Mouse (Mus musculus) gastrocnemius, postnatal 36 days (tissue): ENCODE results near the gene Alkbh1. TPM values are rescaled to one million over a fixed set of nuclear protein-coding genes. Genes with fewer than 3 reads are reported as not detected.

Experiments used
- DNase-seq, 2 experiments: peaks; one replicate each; pipeline ENCODE4 v3.0.0; 2022
- intact Hi-C: fragments of 180-260 bp; cut with DNase I; formaldehyde crosslinking; loops from one replicate; pipeline ENCODE4 v1.15.1; 2025
- total RNA-seq, 2 experiments: library from RNA; stranded (reverse); gene quantifications; 2 replicates each; pipeline ENCODE4 v1.2.3; 2021

Gene Alkbh1
- total RNA-seq, 2 experiments from 2014 or later: 3.5 to 6.7 TPM

DNA sequence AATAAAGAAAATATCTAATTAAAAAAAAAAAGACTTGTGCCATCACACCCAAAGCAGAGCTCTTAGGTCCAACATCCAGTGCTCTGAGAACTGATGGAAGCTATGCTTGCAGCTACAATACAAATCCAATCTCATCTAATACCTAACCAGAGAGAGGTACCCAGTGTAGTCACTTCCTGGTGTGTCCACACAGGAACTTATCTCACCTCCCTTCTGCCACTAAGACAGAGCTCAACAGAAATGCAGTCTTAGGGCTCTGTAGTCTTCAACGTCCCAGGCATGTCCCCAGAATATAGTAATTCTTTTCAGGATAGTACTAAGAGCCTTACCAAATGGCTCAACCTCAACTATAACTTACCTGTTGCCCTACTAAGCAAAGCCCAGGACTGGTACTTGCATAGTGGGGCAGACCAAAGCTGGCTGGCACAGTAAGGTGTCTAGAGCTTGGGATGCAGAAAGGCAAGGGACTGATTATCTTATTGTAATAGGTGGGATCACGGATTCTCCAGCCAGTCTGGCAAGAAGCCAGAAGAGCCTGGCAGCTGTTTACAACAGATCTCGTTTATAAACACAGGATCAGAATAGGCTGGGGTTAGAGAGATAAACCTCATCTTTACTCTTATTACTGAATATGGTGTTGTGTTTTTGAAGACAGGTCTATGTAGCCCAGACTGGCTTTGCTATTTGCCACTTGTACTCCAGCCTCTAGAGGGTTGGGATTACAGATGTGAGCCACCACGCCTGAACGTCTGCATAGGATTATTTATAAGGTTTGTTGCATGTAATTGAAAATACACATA lies 21.9 kb downstream of the Alkbh1 start:
- DNase-seq: no peak
- intact Hi-C loops: no loop called here

- no peak for DNase-seq
- intact Hi-C loops: loop anchor here (10.0 kb wide), 1 partner anchor 155 kb away; the partner anchor contains the start of genes Ahsa1 and Vipas39
These were observed 23.8 kb downstream of the Alkbh1 start for GRCm38 (mm10) chr12:87419974-87420485.

- DNase-seq: no peak
- intact Hi-C loops: loop anchor here (10.0 kb wide), 1 partner anchor 154 kb away; the partner anchor contains the start of genes Ahsa1 and Vipas39
These were observed 24.9 kb downstream of the Alkbh1 start for GRCm38 (mm10) chr12:87418921-87419320.

DNA sequence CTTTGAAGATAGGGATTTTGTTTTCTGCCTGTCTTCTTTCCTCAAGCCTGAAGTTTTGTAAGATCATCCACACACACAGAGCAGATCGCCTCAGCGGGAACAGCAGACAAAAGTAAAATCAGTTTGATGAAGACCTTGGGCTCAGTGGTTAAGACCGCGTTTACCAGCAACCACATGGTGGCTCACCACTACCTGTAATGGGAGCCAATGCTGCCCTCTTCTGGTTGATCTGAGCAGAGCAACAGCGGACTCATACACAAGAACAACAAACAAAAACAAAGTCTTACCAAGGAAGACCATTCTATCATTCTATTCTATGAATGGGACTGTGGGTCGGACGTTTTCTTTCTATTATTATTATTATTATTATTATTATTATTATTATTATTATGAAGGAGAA lies 27.1 kb downstream of the Alkbh1 start:
- DNase-seq: peak; percentile 30 to 32
- intact Hi-C loops: loop anchor here (10.0 kb wide), 1 partner anchor 152 kb away; the partner anchor contains the start of genes Ahsa1 and Vipas39

GRCm38 (mm10) chr12:87415358-87415757 lies 28.5 kb downstream of the Alkbh1 start:
- no peak for DNase-seq
- intact Hi-C loops: loop anchor here (10.0 kb wide), 1 partner anchor 151 kb away; the partner anchor contains the start of genes Ahsa1 and Vipas39

- peak; percentile 37 to 55 for DNase-seq
- intact Hi-C loops: loop anchor here (10.0 kb wide), 1 partner anchor 148 kb away; the partner anchor contains the start of genes Ahsa1 and Vipas39
These were observed 30.5 kb downstream of the Alkbh1 start for GRCm38 (mm10) chr12:87413179-87413790.

GRCm38 (mm10) chr12:87410999-87411398 lies 32.8 kb downstream of the Alkbh1 start:
- no peak for DNase-seq
- intact Hi-C loops: loop anchor here (10.0 kb wide), 1 partner anchor 146 kb away; the partner anchor contains the start of genes Ahsa1 and Vipas39

GRCm38 (mm10) chr12:87409123-87409522 lies 34.7 kb downstream of the Alkbh1 start:
- intact Hi-C loops: no loop called here
- no peak for DNase-seq

DNA sequence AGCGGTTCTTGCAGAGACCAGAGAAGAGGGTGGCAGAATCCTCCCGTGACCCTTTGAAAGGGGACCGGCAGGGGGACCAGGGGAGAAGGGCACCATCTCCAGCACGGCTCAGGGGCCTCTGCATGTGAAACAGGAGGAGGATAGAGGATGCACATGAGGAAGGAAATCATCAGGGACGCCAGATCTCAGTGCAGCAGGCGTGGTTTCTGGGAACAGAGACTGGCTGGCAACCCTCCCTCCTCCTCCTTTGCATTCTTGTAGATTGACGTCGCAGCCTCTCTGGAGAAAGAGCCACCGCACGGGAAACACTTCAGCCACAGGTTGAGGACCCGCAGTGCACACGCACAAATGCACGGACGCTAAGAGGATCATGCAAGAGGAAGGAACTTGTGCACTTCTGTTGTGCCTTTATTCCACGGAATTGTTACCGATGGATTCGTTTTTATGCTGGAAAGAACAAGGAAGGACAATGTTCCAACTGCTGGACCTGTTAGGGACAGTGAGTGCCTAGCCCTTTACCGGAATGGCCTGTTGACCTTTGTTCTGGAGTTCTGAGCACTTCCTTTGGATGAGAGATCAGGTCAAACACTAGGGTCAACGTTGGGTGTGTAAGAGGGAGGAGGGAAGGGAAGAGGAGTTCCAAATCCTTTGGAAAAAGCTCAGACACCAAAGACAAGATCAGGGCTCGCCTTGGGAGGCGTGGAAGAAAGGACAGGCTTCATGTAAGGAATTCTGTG lies 35.8 kb downstream of the Alkbh1 start:
- DNase-seq: peak in 1 of 2 experiments; percentile 23
- intact Hi-C loops: no loop called here

DNA sequence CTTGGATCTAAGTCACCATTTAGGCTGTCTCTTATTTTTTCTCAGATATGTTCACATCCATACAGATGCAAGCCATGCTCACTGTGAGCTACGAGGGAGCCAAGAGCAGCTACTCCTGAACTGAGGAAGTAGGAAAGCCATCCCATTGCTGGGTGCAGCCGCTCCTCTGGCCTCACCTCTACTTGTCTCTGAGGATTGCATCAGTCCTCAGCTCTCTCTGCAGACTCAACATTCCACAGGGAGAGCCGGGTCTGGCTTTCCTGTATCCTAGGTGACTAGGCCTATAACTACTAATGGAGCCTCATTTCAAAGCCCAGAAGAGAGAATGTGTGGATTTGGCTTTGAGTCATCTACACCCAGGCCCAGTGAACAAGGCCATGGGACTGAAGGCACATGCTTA lies 38.1 kb downstream of the Alkbh1 start:
- DNase-seq: no peak
- intact Hi-C loops: no loop called here

DNA sequence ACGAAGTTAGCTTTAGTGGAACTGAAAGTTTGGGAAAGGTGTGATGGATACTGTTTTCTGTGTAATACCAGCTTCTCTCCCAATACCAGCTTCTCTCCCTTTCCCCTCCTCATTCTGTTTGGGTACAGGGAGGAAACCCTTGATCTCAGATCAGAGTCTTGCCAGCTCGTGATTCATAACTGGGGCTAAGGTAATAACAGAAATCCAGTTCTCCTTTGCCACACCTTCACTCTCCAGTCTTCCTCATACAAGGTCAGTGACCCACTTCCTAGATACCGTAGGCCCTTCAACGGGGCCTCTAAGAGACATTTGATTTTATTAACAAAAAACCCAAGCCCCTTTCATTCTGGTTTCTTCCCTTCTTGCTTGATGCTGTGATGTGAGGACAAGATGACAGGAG lies 38.7 kb downstream of the Alkbh1 start:
- intact Hi-C loops: no loop called here
- no peak for DNase-seq

DNA sequence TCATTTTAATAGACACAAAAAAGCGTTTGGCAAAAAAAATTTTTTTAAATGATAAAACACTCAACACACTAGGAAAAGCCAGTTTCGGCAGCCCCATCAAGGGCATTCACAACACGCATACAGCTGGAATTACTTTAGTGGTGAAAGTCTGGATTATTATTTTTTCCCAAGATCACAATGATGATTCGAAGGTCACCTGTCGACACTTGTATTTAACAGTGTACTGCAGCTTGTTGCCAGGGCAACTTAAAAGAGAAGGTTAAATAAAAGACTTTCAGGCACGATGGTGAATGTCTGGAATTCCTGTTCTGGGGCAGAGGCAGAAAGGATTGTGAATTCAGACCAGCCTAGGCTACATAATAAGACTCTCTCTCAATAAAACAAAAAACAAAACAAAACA lies 41.9 kb downstream of the Alkbh1 start:
- intact Hi-C loops: no loop called here
- DNase-seq: no peak

DNA sequence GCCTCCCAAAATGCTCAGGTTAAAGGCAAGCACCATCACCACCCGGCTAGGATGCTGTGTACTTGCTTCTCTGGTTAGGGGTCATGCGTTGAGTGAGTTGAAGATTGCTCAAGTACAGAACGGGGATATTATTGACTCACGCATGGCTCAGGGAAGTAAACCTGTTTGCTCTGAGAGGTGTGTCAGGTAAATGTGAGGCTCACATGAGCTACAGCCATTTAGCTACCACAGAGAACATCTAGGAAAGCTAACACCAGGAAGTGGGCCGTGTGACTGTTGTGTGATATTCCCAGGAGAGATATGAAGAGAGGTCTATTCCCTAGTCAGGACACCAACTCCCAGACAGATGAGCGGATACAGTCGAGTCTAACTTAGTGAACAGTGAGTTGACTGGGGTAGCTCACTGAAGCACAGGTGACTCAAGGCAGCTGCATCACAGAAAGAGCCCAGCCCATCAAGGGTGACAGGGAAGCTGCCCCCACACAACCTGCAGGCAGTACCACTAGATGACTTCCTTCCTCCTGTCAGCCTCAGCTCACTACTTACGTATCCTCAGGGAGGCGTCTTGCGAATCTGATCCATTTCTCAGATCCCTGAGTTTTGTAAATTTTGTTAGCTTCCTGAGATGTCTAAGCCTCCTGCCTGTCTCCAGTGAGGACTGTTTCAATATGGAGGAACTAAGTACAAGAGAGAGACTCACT lies 44.5 kb downstream of the Alkbh1 start:
- intact Hi-C loops: no loop called here
- DNase-seq: no peak

DNA sequence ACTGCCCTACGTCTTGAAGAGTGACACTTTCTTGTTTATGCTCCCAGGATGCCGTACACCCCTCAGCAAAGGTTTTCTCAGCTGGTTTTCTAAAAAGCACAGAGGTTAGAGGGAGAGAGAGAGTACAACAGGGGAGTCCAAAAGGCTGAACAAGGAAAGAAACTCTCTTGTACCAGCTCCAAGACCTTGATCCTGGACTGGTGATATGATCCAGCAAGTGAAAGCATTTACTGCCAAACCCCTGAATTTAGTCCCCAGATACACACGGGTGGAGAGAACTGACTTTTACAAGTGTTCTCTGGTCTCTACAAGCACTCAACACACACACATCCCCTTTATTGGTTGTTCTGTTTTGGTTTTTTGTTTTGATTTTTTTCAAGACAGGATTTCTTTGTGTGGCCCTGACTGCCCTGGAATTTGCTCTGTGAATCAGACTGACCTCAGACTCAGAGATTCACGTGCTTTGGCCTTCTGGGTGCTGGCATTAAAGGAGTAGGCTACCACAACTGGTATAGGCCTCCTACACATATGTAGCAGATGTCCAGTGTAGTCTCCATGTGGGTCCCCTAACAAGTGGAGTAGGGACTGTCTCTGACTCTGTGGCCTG lies 45.9 kb downstream of the Alkbh1 start:
- no peak for DNase-seq
- intact Hi-C loops: no loop called here

DNA sequence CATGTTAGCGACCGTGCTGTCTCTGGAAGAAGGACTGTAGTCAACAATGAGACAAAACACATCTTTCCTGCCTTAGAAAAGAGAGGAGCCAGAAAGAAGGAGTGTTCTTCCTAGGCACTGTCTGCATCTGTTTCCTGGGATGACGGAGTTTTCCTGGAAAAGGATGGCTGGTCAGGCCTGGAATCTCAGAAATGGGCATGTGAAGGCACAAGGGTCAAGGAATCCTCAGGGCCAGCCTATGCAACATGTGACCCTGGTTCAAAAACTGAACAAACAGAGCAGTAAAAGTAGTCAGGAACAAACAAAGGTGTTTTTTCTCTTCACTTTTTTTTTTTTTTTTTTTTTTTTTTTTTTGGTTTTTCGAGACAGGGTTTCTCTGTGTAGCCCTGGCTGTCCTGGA lies 46.7 kb downstream of the Alkbh1 start:
- intact Hi-C loops: no loop called here
- DNase-seq: no peak

GRCm38 (mm10) chr12:87394316-87394715 lies 49.5 kb downstream of the Alkbh1 start:
- intact Hi-C loops: no loop called here
- DNase-seq: no peak

GRCm38 (mm10) chr12:87393447-87394145 lies 50.2 kb downstream of the Alkbh1 start:
- no peak for DNase-seq
- intact Hi-C loops: no loop called here

GRCm38 (mm10) chr12:87391355-87391754 lies 52.5 kb downstream of the Alkbh1 start:
- DNase-seq: no peak
- intact Hi-C loops: no loop called here

DNA sequence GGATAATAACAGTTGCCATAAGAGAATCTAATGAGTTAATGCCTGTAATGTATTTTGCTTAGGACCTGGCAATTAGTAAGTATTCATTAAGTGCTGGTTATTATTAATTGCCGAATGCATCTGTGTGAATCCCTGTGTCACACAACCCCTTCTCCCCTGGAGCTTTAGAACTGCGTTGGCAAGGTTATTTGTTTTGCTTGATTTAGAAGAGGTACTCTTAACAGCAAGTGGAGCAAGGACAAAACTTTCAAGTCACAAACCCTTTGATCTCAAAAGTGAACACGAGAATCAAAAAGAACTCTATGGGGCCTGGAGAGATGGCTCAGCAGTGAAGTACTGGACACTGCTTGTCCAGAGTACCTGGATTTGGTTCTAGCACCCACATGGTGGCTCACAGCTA lies 54.6 kb downstream of the Alkbh1 start:
- intact Hi-C loops: no loop called here
- no peak for DNase-seq
